Mouse (Mus musculus) CH12.LX (cell line): ENCODE results near the gene Uba52.

Experiments used
- CTCF ChIP-seq, 2 experiments: IDR thresholded peaks in 1 of 2; conservative IDR thresholded peaks in 1 of 2; 2 replicates each; pipeline ENCODE4 v1.5.1; 2011 to 2012; ENCODE audit warnings: low read depth in 2 of 2, low read length in 2 of 2, improper control_type of control experiment in 1 of 2, inconsistent platforms in 1 of 2, mild to moderate bottlenecking in 1 of 2, moderate library complexity in 1 of 2
- EP300 ChIP-seq: IDR thresholded peaks from 2 replicates; pipeline ENCODE4 v1.6.1; 2011; ENCODE audit warnings: low read length, improper control_type of control experiment
- KAT2A ChIP-seq: IDR thresholded peaks from 2 replicates; pipeline ENCODE4 v1.6.1; 2012; ENCODE audit warnings: low read length, improper control_type of control experiment, inconsistent platforms; ENCODE audit not compliant: insufficient replicate concordance
- MAFK ChIP-seq: IDR thresholded peaks from 2 replicates; pipeline ENCODE4 v1.6.1; 2011; ENCODE audit warnings: low read length, improper control_type of control experiment; ENCODE audit not compliant: insufficient replicate concordance
- MAX ChIP-seq: IDR thresholded peaks from 2 replicates; pipeline ENCODE4 v1.6.1; 2011; ENCODE audit warnings: low read length, improper control_type of control experiment
- MEF2A ChIP-seq: IDR thresholded peaks from 2 replicates; pipeline ENCODE4 v1.6.1; 2014; ENCODE audit warnings: low read depth, mild to moderate bottlenecking, inconsistent platforms, low read length, improper control_type of control experiment, borderline replicate concordance
- MXI1 ChIP-seq: IDR thresholded peaks from 2 replicates; pipeline ENCODE4 v1.6.1; 2011; ENCODE audit warnings: mild to moderate bottlenecking, low read depth, low read length, improper control_type of control experiment
- POLR2A ChIP-seq: IDR thresholded peaks from 2 replicates; pipeline ENCODE4 v1.6.1; 2011; ENCODE audit warnings: low read depth, mild to moderate bottlenecking, improper control_type of control experiment, low read length

DNA sequence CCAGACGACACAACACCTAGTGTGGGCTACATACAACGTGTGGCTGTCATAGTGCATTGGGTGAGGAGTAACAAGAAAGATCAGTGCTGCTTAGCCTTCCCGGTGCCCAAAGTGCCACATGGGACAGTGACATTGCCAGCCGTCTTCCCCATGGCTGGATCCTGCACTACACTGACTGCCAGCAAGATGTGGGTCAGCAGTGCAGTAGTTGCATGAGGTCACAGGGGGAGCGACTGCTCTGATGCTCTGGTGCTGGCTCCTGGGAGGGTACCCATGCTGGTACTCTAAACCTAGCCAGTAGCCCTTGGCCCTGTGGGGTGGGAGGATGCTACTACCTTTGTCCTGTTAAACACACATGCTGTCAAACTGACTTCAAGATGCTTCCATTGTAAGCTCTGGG lies 50.4 kb downstream of the Uba52 start:
- TF ChIP-seq MAFK, result no peak
- no peak for TF ChIP-seq EP300
- TF ChIP-seq POLR2A, result no peak
- no peak for TF ChIP-seq MXI1
- no peak for TF ChIP-seq MAX
- TF ChIP-seq KAT2A, result no peak
- no peak for TF ChIP-seq CTCF (conservative IDR thresholded peaks at IDR 0.05 in 1 of 2, IDR thresholded peaks at IDR 0.05 in 1 of 2; ENCODE audit: low read depth in 2 of 2, low read length in 2 of 2)
- TF ChIP-seq MEF2A, result no peak
